Mouse (Mus musculus) limb, embryonic 10.5 days (tissue): Measurements from ENCODE around the gene Galt. TPM values are rescaled to one million over a fixed set of nuclear protein-coding genes. Genes with fewer than 3 reads are reported as not detected.

ENCODE experiments used
- DNase-seq: peaks from one replicate; pipeline ENCODE4 v3.0.0-alpha.2; 2017; ENCODE audit warnings: low spot score
- H3K27ac ChIP-seq: fragments of 300-500 bp; sonication (generic); 2 replicates; pipeline ENCODE4 v1.5.1; 2016; ENCODE audit warnings: mild to moderate bottlenecking
- H3K27me3 ChIP-seq: fragments of 300-500 bp; sonication (generic); 2 replicates; pipeline ENCODE4 v1.6.1; 2016; ENCODE audit warnings: low read depth, mild to moderate bottlenecking; ENCODE audit not compliant: poor library complexity, severe bottlenecking
- H3K36me3 ChIP-seq: fragments of 300-500 bp; sonication (generic); 2 replicates; pipeline ENCODE4 v1.6.1; 2016; ENCODE audit warnings: mild to moderate bottlenecking, moderate library complexity
- H3K4me1 ChIP-seq: fragments of 300-500 bp; sonication (generic); 2 replicates; pipeline ENCODE4 v1.6.1; 2016
- H3K4me3 ChIP-seq: fragments of 300-500 bp; sonication (generic); 2 replicates; pipeline ENCODE4 v1.5.1; 2016; ENCODE audit warnings: mild to moderate bottlenecking, moderate library complexity
- H3K9me3 ChIP-seq: fragments of 300-500 bp; sonication (generic); replicated peaks from 2 replicates; pipeline ENCODE4 v1.6.1; 2016; ENCODE audit warnings: mild to moderate bottlenecking
- WGBS: fragments of 180-500 bp; shearing (Covaris S2); methylation state at CpG from one replicate; pipeline ENCODE4 v1.1.7; 2016; 5-methylcytosine and 5-hydroxymethylcytosine counted together
- polyA plus RNA-seq: library from polyadenylated mRNA; unstranded; fragments of >200 nt; fragmentation: Nextera tagmentation; extraction: Ambion mirVana; gene quantifications from 2 replicates; pipeline ENCODE4 v1.2.1, GENCODE M21; 2016

Galt gene
- polyA plus RNA-seq, 1 experiment from 2014 or later: 37.6 TPM

GRCm38 (mm10) chr4:41716834-41717233 is 38.2 kb upstream of the Galt start:
- 0 out of 2 replicates have a peak, but pooled peaks cover 5% of the 10 kb centered on the region for H3K27me3 ChIP-seq
- 31% methylated on average over 6 of the region's 6 CpGs for WGBS
- H3K36me3 ChIP-seq: peaks cover 47% of the 10 kb centered on the region
- peaks cover 44% of the 10 kb centered on the region for H3K4me1 ChIP-seq
- H3K4me3 ChIP-seq: no peak overlapping the region
- no peak for DNase-seq
- H3K27ac ChIP-seq: peak overlapping the region; percentile 7
- no peaks in the 10 kb centered on the region for H3K9me3 ChIP-seq

- peak; percentile 86 for DNase-seq
- peaks cover 47% of the 10 kb centered on the region for H3K27me3 ChIP-seq
- H3K36me3 ChIP-seq: peaks cover 22% of the 10 kb centered on the region
- peak within 1 kb of the TSS; percentile 86 for H3K27ac ChIP-seq
- H3K9me3 ChIP-seq: no peaks in the 10 kb centered on the region
- under 1% methylated on average over 27 of the region's 27 CpGs for WGBS
- H3K4me1 ChIP-seq: peaks cover 30% of the 10 kb centered on the region
- H3K4me3 ChIP-seq: peak within 1 kb of the TSS; percentile 93
These were observed 32.1 kb upstream of the Galt start, which contains the start of gene Dctn3 for GRCm38 (mm10) chr4:41722918-41723351. Gene Dctn3 (minus strand): TSS chr4:41723170.

- peak; percentile 33 for DNase-seq
- H3K27me3 ChIP-seq: peaks cover 88% of the 10 kb centered on the region
- peaks cover 37% of the 10 kb centered on the region for H3K4me1 ChIP-seq
- H3K36me3 ChIP-seq: no peaks in the 10 kb centered on the region
- 18% methylated on average over 20 of the region's 20 CpGs for WGBS
- no peak overlapping the region for H3K4me3 ChIP-seq
- H3K9me3 ChIP-seq: no peaks in the 10 kb centered on the region
- H3K27ac ChIP-seq: no peak overlapping the region
These were observed 28.0 kb upstream of the Galt start for GRCm38 (mm10) chr4:41726826-41727621.

- Histone ChIP-seq H3K27me3 (peaks cover 87% of the 10 kb centered on the region), H3K27ac (no peak within 1 kb of the TSS), H3K9me3 (no peaks in the 10 kb centered on the region; the same call in 1 of the 2 replicates), H3K4me3 (peak within 1 kb of the TSS; percentile 53), H3K4me1 (peaks cover 22% of the 10 kb centered on the region), H3K36me3 (no peaks in the 10 kb centered on the region)
- peak; percentile 56 for DNase-seq
- WGBS: 3% methylated on average over 50 of the region's 50 CpGs
These were observed 23.8 kb upstream of the Galt start, which contains the start of gene Arid3c for GRCm38 (mm10) chr4:41731052-41731765. Gene Arid3c (minus strand): TSS chr4:41731142.

GRCm38 (mm10) chr4:41737602-41738255 is 17.3 kb upstream of the Galt start:
- Histone ChIP-seq H3K36me3 (peaks cover 16% of the 10 kb centered on the region), H3K27ac (no peak overlapping the region), H3K9me3 (no peaks in the 10 kb centered on the region; the same call in 1 of the 2 replicates), H3K4me1 (peaks cover 39% of the 10 kb centered on the region), H3K27me3 (peaks cover 21% of the 10 kb centered on the region), H3K4me3 (no peak overlapping the region)
- peak; percentile 78 for DNase-seq
- 39% methylated on average over 8 of the region's 8 CpGs for WGBS

GRCm38 (mm10) chr4:41738256-41738603 is 16.8 kb upstream of the Galt start:
- H3K4me3 ChIP-seq: no peak overlapping the region
- H3K27ac ChIP-seq: no peak overlapping the region
- no peak for DNase-seq
- peaks cover 16% of the 10 kb centered on the region for H3K27me3 ChIP-seq
- no peaks in the 10 kb centered on the region; the same call in 1 of the 2 replicates for H3K9me3 ChIP-seq
- H3K4me1 ChIP-seq: peaks cover 39% of the 10 kb centered on the region
- H3K36me3 ChIP-seq: peaks cover 16% of the 10 kb centered on the region
- 73% methylated on average over 1 of the region's 1 CpGs for WGBS

GRCm38 (mm10) chr4:41739260-41739659 is 15.8 kb upstream of the Galt start:
- 95% methylated on average over 13 of the region's 13 CpGs for WGBS
- DNase-seq: no peak
- no peaks in the 10 kb centered on the region; the same call in 1 of the 2 replicates for H3K9me3 ChIP-seq
- no peak overlapping the region for H3K4me3 ChIP-seq
- no peak overlapping the region for H3K27ac ChIP-seq
- peaks cover 7% of the 10 kb centered on the region; the same call in 1 of the 2 replicates for H3K27me3 ChIP-seq
- peaks cover 16% of the 10 kb centered on the region for H3K36me3 ChIP-seq
- H3K4me1 ChIP-seq: peaks cover 39% of the 10 kb centered on the region

- WGBS: 1% methylated on average over 48 of the region's 48 CpGs
- no peak for DNase-seq
- no peaks in the 10 kb centered on the region; the same call in 1 of the 2 replicates for H3K9me3 ChIP-seq
These were observed 14.5 kb upstream of the Galt start for GRCm38 (mm10) chr4:41740380-41741157.

GRCm38 (mm10) chr4:41741158-41741560 is 13.9 kb upstream of the Galt start:
- no peaks in the 10 kb centered on the region for H3K27me3 ChIP-seq
- H3K36me3 ChIP-seq: peaks cover 16% of the 10 kb centered on the region
- H3K9me3 ChIP-seq: peaks cover 4% of the 10 kb centered on the region; the same call in 1 of the 2 replicates
- peaks cover 39% of the 10 kb centered on the region for H3K4me1 ChIP-seq
- under 1% methylated on average over 27 of the region's 27 CpGs for WGBS
- H3K27ac ChIP-seq: peak overlapping the region; percentile 88
- peak; percentile 92 for DNase-seq
- peak overlapping the region; percentile 75 for H3K4me3 ChIP-seq

More at GRCm38 (mm10) chr4:41740380-41741157, 14.5 kb upstream of the Galt start:
- Histone ChIP-seq H3K4me3 (peak overlapping the region; percentile 75), H3K27me3 (no peaks in the 10 kb centered on the region), H3K36me3 (peaks cover 16% of the 10 kb centered on the region), H3K27ac (peak overlapping the region; percentile 88), H3K4me1 (peaks cover 39% of the 10 kb centered on the region)

GRCm38 (mm10) chr4:41744131-41744530 is 10.9 kb upstream of the Galt start:
- Histone ChIP-seq H3K36me3 (peaks cover 4% of the 10 kb centered on the region), H3K4me3 (no peak overlapping the region), H3K4me1 (peaks cover 26% of the 10 kb centered on the region), H3K27ac (no peak overlapping the region), H3K27me3 (no peaks in the 10 kb centered on the region), H3K9me3 (peaks cover 10% of the 10 kb centered on the region; the same call in 1 of the 2 replicates)
- 80% methylated on average over 2 of the region's 2 CpGs for WGBS
- no peak for DNase-seq

GRCm38 (mm10) chr4:41745021-41745420 is 10.0 kb upstream of the Galt start:
- H3K36me3 ChIP-seq: no peaks in the 10 kb centered on the region
- H3K4me1 ChIP-seq: peaks cover 17% of the 10 kb centered on the region
- no peak overlapping the region for H3K4me3 ChIP-seq

More at GRCm38 (mm10) chr4:41745021-41745420, 10.0 kb upstream of the Galt start:
- 73% methylated on average over 1 of the region's 1 CpGs for WGBS
- Histone ChIP-seq H3K27ac (no peak overlapping the region), H3K9me3 (peaks cover 10% of the 10 kb centered on the region; the same call in 1 of the 2 replicates), H3K27me3 (no peaks in the 10 kb centered on the region)
- no peak for DNase-seq
